Mouse (Mus musculus) lung, postnatal 0 days (tissue): ENCODE measurements around the gene Rora. TPM values are rescaled to one million over a fixed set of nuclear protein-coding genes. Genes with fewer than 3 reads are reported as not detected.

Experiments
- ATAC-seq: fragments of 200-750 bp; cut with Nextera tagmentation; 2 replicates; pipeline ENCODE4 v1.8.0; 2017; ENCODE audit warnings: moderate library complexity
- DNase-seq: peaks from one replicate; pipeline ENCODE4 v3.0.0-alpha.2; 2016; ENCODE audit warnings: low spot score
- H3K27ac ChIP-seq: fragments of 300-500 bp; sonication (generic); 2 replicates; pipeline ENCODE4 v1.5.1; 2014; ENCODE audit warnings: antibody characterized with exemption, mild to moderate bottlenecking, low read length, mixed read lengths
- H3K27me3 ChIP-seq: fragments of 300-500 bp; sonication (generic); replicated peaks from 2 replicates; pipeline ENCODE4 v1.6.1; 2014; ENCODE audit warnings: low read length, mixed read lengths; ENCODE audit not compliant: insufficient read depth
- H3K36me3 ChIP-seq: fragments of 300-500 bp; sonication (generic); 2 replicates; pipeline ENCODE4 v1.6.1; 2014; ENCODE audit warnings: low read length, mixed read lengths; ENCODE audit not compliant: insufficient read depth
- H3K4me1 ChIP-seq: fragments of 300-500 bp; sonication (generic); 2 replicates; pipeline ENCODE4 v1.6.1; 2014; ENCODE audit warnings: antibody characterized with exemption, low read depth, low read length, mixed read lengths; ENCODE audit not compliant: insufficient read depth
- H3K4me2 ChIP-seq: fragments of 300-500 bp; sonication (generic); replicated peaks from 2 replicates; pipeline ENCODE4 v1.6.1; 2014; ENCODE audit warnings: low read depth, mild to moderate bottlenecking, low read length, moderate library complexity, mixed read lengths
- H3K4me3 ChIP-seq: fragments of 300-500 bp; sonication (generic); 2 replicates; pipeline ENCODE4 v1.5.1; 2014; ENCODE audit warnings: low read depth, low read length
- H3K9ac ChIP-seq: fragments of 300-500 bp; sonication (generic); replicated peaks from 2 replicates; pipeline ENCODE4 v1.6.1; 2014; ENCODE audit warnings: low read depth, mild to moderate bottlenecking
- H3K9me3 ChIP-seq: fragments of 300-500 bp; sonication (generic); 2 replicates; pipeline ENCODE4 v1.6.1; 2016; ENCODE audit warnings: low read length, mixed read lengths
- CTCF ChIP-seq: IDR thresholded peaks from 2 replicates; pipeline ENCODE4 v1.5.1; 2016; ENCODE audit warnings: antibody characterized with exemption, mild to moderate bottlenecking
- EP300 ChIP-seq: IDR thresholded peaks from 2 replicates; pipeline ENCODE4 v1.6.1; 2016; ENCODE audit warnings: antibody characterized with exemption, mild to moderate bottlenecking, control low read depth
- WGBS: fragments of 180-500 bp; shearing (Covaris S2); extraction: QIAGEN DNeasy Blood & Tissue Kit; methylation state at CpG from one replicate; pipeline ENCODE4 v1.1.7; 2014; 5-methylcytosine and 5-hydroxymethylcytosine counted together
- polyA plus RNA-seq: library from polyadenylated mRNA; unstranded; fragments of >200 nt; fragmentation: Nextera tagmentation; extraction: Ambion mirVana; gene quantifications from 2 replicates; pipeline ENCODE4 v1.2.1, GENCODE M21; 2015

Gene Rora
- polyA plus RNA-seq, 1 experiment from 2014 or later = 18.8 TPM

- WGBS = 2% methylated on average over 57 of the region's 73 CpGs
- TF ChIP-seq EP300 (no peak), CTCF (no peak)
- DNase-seq (peak; percentile 57), ATAC-seq (peak; percentile 40)
- Histone ChIP-seq H3K27me3 (peaks cover 6% of the 10 kb centered on the region; the same call in 1 of the 2 replicates), H3K9ac (peak overlapping the region; percentile 75), H3K36me3 (no peaks in the 10 kb centered on the region), H3K27ac (peak overlapping the region; percentile 77), H3K4me2 (peak overlapping the region; percentile 91), H3K4me3 (peak overlapping the region; percentile 78), H3K9me3 (no peaks in the 10 kb centered on the region), H3K4me1 (peaks cover 16% of the 10 kb centered on the region; the same call in 1 of the 2 replicates)
Observed at GRCm38 (mm10) chr9:69290018-69290880, 636.7 kb downstream of the Rora start.

- H3K27ac ChIP-seq = no peak overlapping the region
- H3K9me3 ChIP-seq = no peaks in the 10 kb centered on the region
- TF ChIP-seq EP300 = no peak
- TF ChIP-seq CTCF = no peak
- H3K27me3 ChIP-seq = peaks cover 6% of the 10 kb centered on the region; the same call in 1 of the 2 replicates
- DNase-seq = no peak
- ATAC-seq = no peak
- peak overlapping the region; percentile 78 for H3K4me3 ChIP-seq
- peak overlapping the region; percentile 91 for H3K4me2 ChIP-seq
- H3K9ac ChIP-seq = peak overlapping the region; percentile 75
- 4% methylated on average over 29 of the region's 29 CpGs for WGBS
- H3K36me3 ChIP-seq = no peaks in the 10 kb centered on the region
- H3K4me1 ChIP-seq = peaks cover 16% of the 10 kb centered on the region; the same call in 1 of the 2 replicates
Observed at GRCm38 (mm10) chr9:69290881-69291450, 637.4 kb downstream of the Rora start.

- H3K4me2 ChIP-seq = peak overlapping the region; percentile 91
- H3K9ac ChIP-seq = no peak overlapping the region; the same call in 1 of the 2 replicates
- peaks cover 6% of the 10 kb centered on the region; the same call in 1 of the 2 replicates for H3K27me3 ChIP-seq
- no peak for DNase-seq
- H3K36me3 ChIP-seq = no peaks in the 10 kb centered on the region
- ATAC-seq = no peak
- no peak overlapping the region for H3K27ac ChIP-seq
- peaks cover 16% of the 10 kb centered on the region; the same call in 1 of the 2 replicates for H3K4me1 ChIP-seq
- H3K4me3 ChIP-seq = peak overlapping the region; percentile 78
- WGBS = 26% methylated on average over 13 of the region's 13 CpGs
- no peak for TF ChIP-seq EP300
- TF ChIP-seq CTCF = no peak
- H3K9me3 ChIP-seq = no peaks in the 10 kb centered on the region
Observed at GRCm38 (mm10) chr9:69291451-69291850, 637.9 kb downstream of the Rora start.

GRCm38 (mm10) chr9:69292353-69292752 lies 638.8 kb downstream of the Rora start:
- Histone ChIP-seq H3K4me3 (no peak overlapping the region), H3K27ac (no peak overlapping the region), H3K9me3 (no peaks in the 10 kb centered on the region), H3K4me2 (no peak overlapping the region), H3K36me3 (no peaks in the 10 kb centered on the region), H3K9ac (no peak overlapping the region), H3K4me1 (peaks cover 16% of the 10 kb centered on the region; the same call in 1 of the 2 replicates), H3K27me3 (peaks cover 6% of the 10 kb centered on the region; the same call in 1 of the 2 replicates)
- no peak for ATAC-seq
- 76% methylated on average over 5 of the region's 5 CpGs for WGBS
- no peak for DNase-seq
- no peak for TF ChIP-seq CTCF
- TF ChIP-seq EP300 = no peak

- Histone ChIP-seq H3K4me3 (no peak overlapping the region), H3K9me3 (no peaks in the 10 kb centered on the region), H3K4me1 (peaks cover 16% of the 10 kb centered on the region; the same call in 1 of the 2 replicates), H3K9ac (no peak overlapping the region), H3K4me2 (no peak overlapping the region), H3K27me3 (peaks cover 6% of the 10 kb centered on the region; the same call in 1 of the 2 replicates), H3K36me3 (no peaks in the 10 kb centered on the region), H3K27ac (no peak overlapping the region)
- ATAC-seq = no peak
- WGBS = 86% methylated on average over 12 of the region's 12 CpGs
- no peak for DNase-seq
- no peak for TF ChIP-seq CTCF
- TF ChIP-seq EP300 = no peak
Observed at GRCm38 (mm10) chr9:69292776-69293687, 639.4 kb downstream of the Rora start.
